Mouse (Mus musculus) left cerebral cortex, postnatal 14 days (tissue): Measurements from ENCODE around the gene Grik4. TPM values are rescaled to one million over a fixed set of nuclear protein-coding genes. Genes with fewer than 3 reads are reported as not detected.
A peak's percentile ranks its signal among the peaks of the same experiment; 100 is the strongest.

Experiments
- DNase-seq, 2 experiments: peaks; one replicate each; pipeline ENCODE4 v3.0.0; 2021 to 2022; ENCODE audit warnings: low spot score in 2 of 2, mixed read lengths in 1 of 2
- intact Hi-C: fragments of 180-260 bp; cut with DNase I; formaldehyde crosslinking; loops from one replicate; pipeline ENCODE4 v1.15.1; 2025
- total RNA-seq, 2 experiments: library from RNA; stranded (reverse); gene quantifications; 2 replicates each; pipeline ENCODE4 v1.2.3; 2021

The Grik4 gene
- total RNA-seq, 2 experiments from 2014 or later: 16.0 to 16.7 TPM

GRCm38 (mm10) chr9:42550116-42550515 lies 394.2 kb downstream of the Grik4 start:
- intact Hi-C loops: loop anchor here (1.0 to 10.0 kb wide), 2 partner anchors 225 to 394 kb away; partner anchors contain the start of gene Grik4
- peak; percentile 68 to 78 for DNase-seq

- no peak for DNase-seq
These were observed 395.3 kb downstream of the Grik4 start for GRCm38 (mm10) chr9:42548981-42549380.

GRCm38 (mm10) chr9:42544521-42544920 lies 399.8 kb downstream of the Grik4 start:
- DNase-seq: no peak
- intact Hi-C loops: no loop called here

More at GRCm38 (mm10) chr9:42548981-42549380, 395.3 kb downstream of the Grik4 start:
- intact Hi-C loops: no loop called here

- DNase-seq: no peak
- intact Hi-C loops: loop anchor here (10.0 kb wide), 1 partner anchor 139 kb away; the partner anchor contains the start of gene Tecta
These were observed 410.8 kb downstream of the Grik4 start for GRCm38 (mm10) chr9:42533491-42533890.

- no peak for DNase-seq
- intact Hi-C loops: loop anchor here (10.0 kb wide), 1 partner anchor 138 kb away; the partner anchor contains the start of gene Tecta
These were observed 411.3 kb downstream of the Grik4 start for GRCm38 (mm10) chr9:42533041-42533440.

- intact Hi-C loops: loop anchor here (10.0 kb wide), 1 partner anchor 137 kb away; the partner anchor contains the start of gene Tecta
These were observed 412.3 kb downstream of the Grik4 start for GRCm38 (mm10) chr9:42531951-42532350.

GRCm38 (mm10) chr9:42530221-42531152 lies 413.8 kb downstream of the Grik4 start:
- intact Hi-C loops: loop anchor here (10.0 kb wide), 1 partner anchor 136 kb away; the partner anchor contains the start of gene Tecta

More at GRCm38 (mm10) chr9:42531951-42532350, 412.3 kb downstream of the Grik4 start:
- DNase-seq: no peak

GRCm38 (mm10) chr9:42520587-42521084 lies 423.7 kb downstream of the Grik4 start:
- peak; percentile 52 to 66 for DNase-seq
- intact Hi-C loops: no loop called here

More at GRCm38 (mm10) chr9:42530221-42531152, 413.8 kb downstream of the Grik4 start:
- peak; percentile 65 to 77 for DNase-seq

- peak; percentile 28 to 30 for DNase-seq
- intact Hi-C loops: no loop called here
These were observed 426.1 kb downstream of the Grik4 start for GRCm38 (mm10) chr9:42518163-42518562.

GRCm38 (mm10) chr9:42513159-42513558 lies 431.1 kb downstream of the Grik4 start:
- DNase-seq: no peak
- intact Hi-C loops: no loop called here

- intact Hi-C loops: no loop called here
These were observed 432.0 kb downstream of the Grik4 start for GRCm38 (mm10) chr9:42512312-42512711.

GRCm38 (mm10) chr9:42508235-42508634 lies 436.1 kb downstream of the Grik4 start:
- intact Hi-C loops: no loop called here

More at GRCm38 (mm10) chr9:42512312-42512711, 432.0 kb downstream of the Grik4 start:
- DNase-seq: no peak

GRCm38 (mm10) chr9:42507709-42508108 lies 436.6 kb downstream of the Grik4 start, which contains the start of gene Tbcel:
TSS of gene Tbcel (minus strand) at chr9:42507809.
- DNase-seq: no peak

More at GRCm38 (mm10) chr9:42508235-42508634, 436.1 kb downstream of the Grik4 start:
- no peak for DNase-seq

GRCm38 (mm10) chr9:42507022-42507421 lies 437.3 kb downstream of the Grik4 start:
- intact Hi-C loops: no loop called here
- no peak for DNase-seq

More at GRCm38 (mm10) chr9:42507709-42508108, 436.6 kb downstream of the Grik4 start, which contains the start of gene Tbcel:
- intact Hi-C loops: no loop called here

GRCm38 (mm10) chr9:42504971-42505510 lies 439.3 kb downstream of the Grik4 start:
- intact Hi-C loops: no loop called here

GRCm38 (mm10) chr9:42504559-42504958 lies 439.7 kb downstream of the Grik4 start:
- intact Hi-C loops: no loop called here
- DNase-seq: no peak

More at GRCm38 (mm10) chr9:42504971-42505510, 439.3 kb downstream of the Grik4 start:
- DNase-seq: no peak

GRCm38 (mm10) chr9:42503709-42504108 lies 440.6 kb downstream of the Grik4 start:
- DNase-seq: no peak
- intact Hi-C loops: no loop called here

- intact Hi-C loops: no loop called here
- DNase-seq: no peak
These were observed 448.0 kb downstream of the Grik4 start for GRCm38 (mm10) chr9:42496296-42496695.

GRCm38 (mm10) chr9:42491780-42492179 lies 452.5 kb downstream of the Grik4 start:
- intact Hi-C loops: no loop called here
- peak; percentile 65 to 81 for DNase-seq
